Mouse (Mus musculus) myocyte (in vitro differentiated cells): ENCODE measurements around the gene Gpam.

Experiments used
- E2F4 ChIP-seq: IDR thresholded peaks from one replicate; pipeline ENCODE4 v1.6.1; 2011; ENCODE audit warnings: mild to moderate bottlenecking, control low read depth, moderate library complexity; ENCODE audit not compliant: insufficient read depth
- MAX ChIP-seq: IDR thresholded peaks from one replicate; pipeline ENCODE4 v1.6.1; 2011; ENCODE audit warnings: low read depth, mild to moderate bottlenecking, control low read depth
- MYOD1 ChIP-seq, 3 experiments: IDR thresholded peaks; one replicate each; pipeline ENCODE4 v1.6.1; 2011; ENCODE audit warnings: control low read depth in 2 of 3, low read depth in 2 of 3, mild to moderate bottlenecking in 2 of 3, moderate library complexity in 1 of 3; ENCODE audit not compliant: insufficient read length in 2 of 3, control insufficient read depth in 1 of 3
- POLR2A ChIP-seq: IDR thresholded peaks from one replicate; pipeline ENCODE4 v1.6.1; 2011; ENCODE audit warnings: low read depth, mild to moderate bottlenecking, control low read depth, moderate library complexity; ENCODE audit not compliant: insufficient read length
- POLR2AphosphoS2 ChIP-seq: IDR thresholded peaks from one replicate; pipeline ENCODE4 v1.6.1; 2011; ENCODE audit warnings: low read depth, control low read depth; ENCODE audit not compliant: insufficient read length
- TCF12 ChIP-seq: IDR thresholded peaks from one replicate; pipeline ENCODE4 v1.6.1; 2011; ENCODE audit warnings: mild to moderate bottlenecking, control low read depth; ENCODE audit not compliant: poor library complexity, insufficient read depth, severe bottlenecking
- USF1 ChIP-seq: IDR thresholded peaks from one replicate; pipeline ENCODE4 v1.6.1; 2011; ENCODE audit warnings: low read depth, mild to moderate bottlenecking, control low read depth, moderate library complexity

GRCm38 (mm10) chr19:55138506-55138905 is 11.5 kb upstream of the Gpam start:
- TF ChIP-seq POLR2AphosphoS2 (no peak), POLR2A (no peak), USF1 (no peak), TCF12 (no peak), MAX (no peak), E2F4 (no peak), MYOD1 (IDR thresholded peaks at IDR 0.05; ENCODE audit: control insufficient read depth in 1 of 3, insufficient read length in 2 of 3, low read depth in 2 of 3) (no peak)
